Mouse (Mus musculus) kidney, adult 2 months (tissue): ENCODE results near the gene Lhfp.

Experiments
- CTCF ChIP-seq: fragments of 200-500 bp; conservative IDR thresholded peaks from 2 replicates; pipeline ENCODE4 v1.5.1; 2011; ENCODE audit warnings: low read depth, mild to moderate bottlenecking, control low read depth, low read length, moderate library complexity, mixed read lengths; ENCODE audit not compliant: insufficient read depth, insufficient read length
- POLR2A ChIP-seq: fragments of 200-500 bp; IDR thresholded peaks from one replicate; pipeline ENCODE4 v1.6.1; 2011; ENCODE audit warnings: low read depth, low read length, control low read depth

DNA sequence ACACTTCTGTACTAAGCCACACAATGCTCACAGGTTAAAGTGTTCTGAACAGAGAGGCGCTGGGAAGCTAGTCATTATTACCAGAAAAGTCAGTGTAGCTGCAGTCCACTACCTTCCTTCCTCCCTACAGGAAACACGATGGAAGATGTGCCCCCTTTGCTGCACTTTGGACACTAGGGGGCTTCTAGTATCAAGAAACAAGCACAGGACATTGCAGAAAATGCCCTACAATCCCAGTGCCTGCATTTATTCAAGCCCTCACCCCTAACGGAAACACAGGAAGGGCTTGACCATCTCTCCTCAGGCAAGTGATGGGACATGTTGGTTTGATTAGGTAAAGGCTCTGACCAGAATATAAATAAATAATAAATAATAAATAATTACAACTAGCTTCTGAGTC is 7.9 kb upstream of the Lhfp start:
- TF ChIP-seq CTCF (peak; percentile 32), POLR2A (no peak)
